Mouse (Mus musculus): ENCODE data around the gene Pnmal2. TPM values are rescaled to one million over a fixed set of nuclear protein-coding genes. Genes with fewer than 3 reads are reported as not detected.
A peak's percentile ranks its signal among the peaks of the same experiment; 100 is the strongest.

Gene Pnmal2
- polyA plus RNA-seq, 1 experiment = 3.0 TPM

GRCm38 (mm10) chr7:16909909-16910308 is 34.6 kb upstream of the Pnmal2 start:
- no peak for DNase-seq
- Histone ChIP-seq H3K27me3 (ENCODE audit: control insufficient read depth, insufficient read depth, low read length) (no peaks in the 10 kb centered on the region), H3K27ac (ENCODE audit: control insufficient read depth, insufficient read depth, low read length) (no peak overlapping the region), H3K4me1 (replicated peaks; ENCODE audit: control insufficient read depth, insufficient read depth, low read length) (peaks cover 35% of the 10 kb centered on the region), H3K4me3 (ENCODE audit: control insufficient read depth, insufficient read depth, low read length) (no peak overlapping the region), H3K36me3 (ENCODE audit: control insufficient read depth, insufficient read depth, low read length) (0 out of 2 replicates have a peak, but pooled peaks cover 2% of the 10 kb centered on the region)
- WGBS = 43% methylated on average over 10 of the region's 10 CpGs
- TF ChIP-seq CTCF (IDR thresholded peaks at IDR 0.05; ENCODE audit: borderline replicate concordance, control insufficient read depth, extremely low read depth, insufficient read depth, low read length, poor library complexity) (no peak), POLR2A (IDR thresholded peaks at IDR 0.05; ENCODE audit: control insufficient read depth, extremely low read depth, insufficient read depth, low read length, poor library complexity) (no peak)

DNA sequence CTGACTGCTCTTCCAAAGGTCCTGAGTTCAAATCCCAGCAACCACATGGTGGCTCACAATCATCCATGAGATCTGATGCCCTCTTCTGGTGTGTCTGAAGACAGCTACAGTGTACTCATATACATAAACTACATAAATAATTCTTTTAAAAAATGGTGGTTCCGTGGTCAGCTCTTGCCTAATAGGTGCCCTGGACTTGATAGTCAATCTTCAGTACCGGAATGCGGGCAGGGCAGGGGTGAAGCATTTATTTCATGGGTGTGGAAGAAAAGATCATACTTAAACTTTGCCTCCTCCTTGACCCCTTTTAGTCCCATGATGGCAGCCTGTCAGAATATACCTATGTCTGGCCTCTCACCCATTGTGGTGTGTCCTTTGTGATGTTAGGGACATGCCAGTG is 32.6 kb upstream of the Pnmal2 start:
- no peak for DNase-seq
- Histone ChIP-seq H3K36me3 (ENCODE audit: control insufficient read depth, insufficient read depth, low read length) (peaks cover 19% of the 10 kb centered on the region), H3K27me3 (ENCODE audit: control insufficient read depth, insufficient read depth, low read length) (no peaks in the 10 kb centered on the region), H3K27ac (ENCODE audit: control insufficient read depth, insufficient read depth, low read length) (no peak overlapping the region), H3K4me3 (ENCODE audit: control insufficient read depth, insufficient read depth, low read length) (no peak overlapping the region), H3K4me1 (replicated peaks; ENCODE audit: control insufficient read depth, insufficient read depth, low read length) (peaks cover 18% of the 10 kb centered on the region)
- TF ChIP-seq POLR2A (IDR thresholded peaks at IDR 0.05; ENCODE audit: control insufficient read depth, extremely low read depth, insufficient read depth, low read length, poor library complexity) (no peak), CTCF (IDR thresholded peaks at IDR 0.05; ENCODE audit: borderline replicate concordance, control insufficient read depth, extremely low read depth, insufficient read depth, low read length, poor library complexity) (no peak)
- WGBS = 96% methylated on average over 3 of the region's 3 CpGs

DNA sequence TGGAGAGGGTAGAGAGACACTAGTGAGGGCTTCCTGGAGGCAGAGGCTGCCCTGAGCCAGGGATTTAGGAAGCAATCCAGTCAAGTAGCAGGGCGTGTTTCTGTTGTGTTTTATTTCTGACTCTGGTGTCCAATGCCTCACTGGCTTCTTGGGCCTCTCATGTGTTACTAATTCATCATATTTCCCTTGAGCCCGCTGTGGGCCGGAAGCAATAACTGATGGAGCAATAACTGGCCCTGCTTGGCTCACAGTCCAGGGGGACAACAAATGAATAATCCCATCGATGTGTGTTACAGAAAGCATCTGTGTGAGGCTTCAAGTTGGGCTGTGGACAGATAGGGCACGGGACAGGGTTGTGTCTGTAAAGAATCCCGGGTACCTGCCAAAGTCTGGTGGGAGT is 32.1 kb upstream of the Pnmal2 start:
- no peaks in the 10 kb centered on the region for H3K27me3 ChIP-seq (ENCODE audit: control insufficient read depth, insufficient read depth, low read length)
- peaks cover 14% of the 10 kb centered on the region for H3K4me1 ChIP-seq (replicated peaks; ENCODE audit: control insufficient read depth, insufficient read depth, low read length)
- no peak overlapping the region for H3K27ac ChIP-seq (ENCODE audit: control insufficient read depth, insufficient read depth, low read length)
- peaks cover 23% of the 10 kb centered on the region for H3K36me3 ChIP-seq (ENCODE audit: control insufficient read depth, insufficient read depth, low read length)
- no peak for DNase-seq
- TF ChIP-seq CTCF (IDR thresholded peaks at IDR 0.05; ENCODE audit: borderline replicate concordance, control insufficient read depth, extremely low read depth, insufficient read depth, low read length, poor library complexity) (no peak), POLR2A (IDR thresholded peaks at IDR 0.05; ENCODE audit: control insufficient read depth, extremely low read depth, insufficient read depth, low read length, poor library complexity) (no peak)
- 96% methylated on average over 6 of the region's 6 CpGs for WGBS
- H3K4me3 ChIP-seq (ENCODE audit: control insufficient read depth, insufficient read depth, low read length) = no peak overlapping the region

DNA sequence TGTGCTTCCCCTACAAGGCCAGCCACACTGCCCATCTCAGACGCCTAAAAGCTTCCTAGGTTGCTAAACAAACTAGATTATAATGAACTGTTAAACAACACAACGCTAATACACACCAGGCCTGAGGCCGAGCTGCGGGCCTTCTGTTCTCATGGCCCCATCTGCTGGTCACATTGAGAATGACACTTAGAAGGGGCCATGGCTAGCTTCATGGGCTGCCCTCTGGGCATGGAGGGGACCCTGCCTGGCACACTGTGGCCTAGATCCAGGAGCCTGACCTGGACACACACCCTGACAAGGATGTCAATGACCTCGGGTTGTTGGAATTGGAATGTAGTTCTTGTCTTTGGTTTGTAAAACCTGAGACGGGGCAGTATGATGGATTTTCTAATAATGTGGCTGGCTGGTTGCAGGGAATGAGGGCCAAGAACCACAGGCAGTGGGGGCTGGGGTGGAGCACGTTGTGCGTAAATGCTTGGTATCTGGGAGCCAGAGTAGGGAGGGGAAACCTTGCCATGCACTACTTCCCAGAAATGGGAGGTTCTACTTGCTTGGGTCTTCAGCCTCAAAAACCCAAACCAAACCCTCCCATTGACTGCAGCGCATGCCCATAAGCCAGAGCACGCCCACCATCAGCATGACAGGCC is 30.6 kb upstream of the Pnmal2 start:
- 43% methylated on average over 10 of the region's 10 CpGs for WGBS
- DNase-seq = peak; percentile 74
- H3K27ac ChIP-seq (ENCODE audit: control insufficient read depth, insufficient read depth, low read length) = no peak overlapping the region
- H3K36me3 ChIP-seq (ENCODE audit: control insufficient read depth, insufficient read depth, low read length) = peaks cover 28% of the 10 kb centered on the region
- no peaks in the 10 kb centered on the region for H3K27me3 ChIP-seq (ENCODE audit: control insufficient read depth, insufficient read depth, low read length)
- H3K4me1 ChIP-seq (replicated peaks; ENCODE audit: control insufficient read depth, insufficient read depth, low read length) = no peaks in the 10 kb centered on the region; the same call in 1 of the 2 replicates
- TF ChIP-seq CTCF (IDR thresholded peaks at IDR 0.05; ENCODE audit: borderline replicate concordance, control insufficient read depth, extremely low read depth, insufficient read depth, low read length, poor library complexity) (peak; percentile 89), POLR2A (IDR thresholded peaks at IDR 0.05; ENCODE audit: control insufficient read depth, extremely low read depth, insufficient read depth, low read length, poor library complexity) (no peak)
- no peak overlapping the region for H3K4me3 ChIP-seq (ENCODE audit: control insufficient read depth, insufficient read depth, low read length)

DNA sequence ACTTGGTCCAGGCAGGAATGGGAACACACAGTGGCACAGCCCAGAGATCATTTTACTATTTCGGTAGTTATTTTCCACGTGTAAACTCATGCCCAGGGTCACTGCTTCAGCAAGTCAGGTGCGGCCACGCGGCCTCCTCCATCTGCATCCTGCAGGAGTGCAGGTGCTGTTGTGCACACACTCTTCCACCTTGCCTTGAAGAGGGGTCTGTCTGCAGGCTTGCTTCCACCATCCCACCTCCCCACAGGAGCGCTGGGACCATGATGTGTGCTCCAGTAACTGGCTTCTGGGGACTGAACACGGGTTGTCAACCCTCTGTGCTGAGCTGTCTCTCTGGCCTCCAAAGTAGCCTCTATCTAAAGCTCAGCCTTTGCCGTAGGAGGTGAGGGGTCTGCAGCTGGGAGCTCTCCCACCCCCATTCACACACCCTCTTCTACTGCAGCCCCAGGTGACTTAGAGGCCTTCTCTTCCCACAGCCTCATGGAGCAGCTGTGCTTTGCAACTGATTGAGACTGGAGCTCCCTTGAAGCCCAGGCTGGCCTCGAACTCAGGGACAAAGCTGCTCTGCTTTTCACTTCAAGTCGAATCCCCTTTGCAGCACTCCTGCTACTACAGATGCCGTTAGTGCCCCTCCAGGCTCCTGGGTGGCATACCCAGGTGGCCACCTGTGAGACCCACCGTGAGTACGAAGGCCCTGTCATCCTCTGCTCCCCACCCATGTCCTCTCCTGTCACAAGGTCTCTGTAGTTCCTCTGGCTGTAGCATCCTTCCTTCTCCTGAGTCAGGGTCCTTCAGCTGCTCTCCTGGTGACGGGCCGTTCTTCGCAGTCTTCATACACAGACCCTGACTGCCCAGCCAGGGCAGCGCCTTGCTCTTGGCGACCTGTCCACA is 29.8 kb upstream of the Pnmal2 start:
- WGBS = 93% methylated on average over 18 of the region's 18 CpGs
- Histone ChIP-seq H3K27ac (ENCODE audit: control insufficient read depth, insufficient read depth, low read length) (no peak overlapping the region), H3K4me1 (replicated peaks; ENCODE audit: control insufficient read depth, insufficient read depth, low read length) (no peaks in the 10 kb centered on the region), H3K27me3 (ENCODE audit: control insufficient read depth, insufficient read depth, low read length) (no peaks in the 10 kb centered on the region), H3K36me3 (ENCODE audit: control insufficient read depth, insufficient read depth, low read length) (peaks cover 31% of the 10 kb centered on the region), H3K4me3 (ENCODE audit: control insufficient read depth, insufficient read depth, low read length) (no peak overlapping the region)
- TF ChIP-seq CTCF (IDR thresholded peaks at IDR 0.05; ENCODE audit: borderline replicate concordance, control insufficient read depth, extremely low read depth, insufficient read depth, low read length, poor library complexity) = no peak
- TF ChIP-seq POLR2A (IDR thresholded peaks at IDR 0.05; ENCODE audit: control insufficient read depth, extremely low read depth, insufficient read depth, low read length, poor library complexity) = no peak
- DNase-seq = no peak

GRCm38 (mm10) chr7:16915461-16916340 is 28.8 kb upstream of the Pnmal2 start:
- Histone ChIP-seq H3K4me3 (ENCODE audit: control insufficient read depth, insufficient read depth, low read length) (no peak overlapping the region), H3K27me3 (ENCODE audit: control insufficient read depth, insufficient read depth, low read length) (no peaks in the 10 kb centered on the region), H3K27ac (ENCODE audit: control insufficient read depth, insufficient read depth, low read length) (no peak overlapping the region), H3K36me3 (ENCODE audit: control insufficient read depth, insufficient read depth, low read length) (peaks cover 31% of the 10 kb centered on the region), H3K4me1 (replicated peaks; ENCODE audit: control insufficient read depth, insufficient read depth, low read length) (no peaks in the 10 kb centered on the region; the same call in 1 of the 2 replicates)
- no peak for DNase-seq
- no peak for TF ChIP-seq POLR2A (IDR thresholded peaks at IDR 0.05; ENCODE audit: control insufficient read depth, extremely low read depth, insufficient read depth, low read length, poor library complexity)
- TF ChIP-seq CTCF (IDR thresholded peaks at IDR 0.05; ENCODE audit: borderline replicate concordance, control insufficient read depth, extremely low read depth, insufficient read depth, low read length, poor library complexity) = no peak
- 97% methylated on average over 32 of the region's 32 CpGs for WGBS
